Mouse (Mus musculus) cortical plate, adult 2 months (tissue): ENCODE measurements at regions not wholly inside any gene's neighbourhood (a gene's known extent, or its start where the extent isn't known, plus 50 kb on each side); places are given as distances from the start of the nearest gene placed in this dataset.

Source experiments
- CTCF ChIP-seq: fragments of 200-500 bp; IDR thresholded peaks from 2 replicates; pipeline ENCODE4 v1.5.1; 2011; ENCODE audit warnings: mild to moderate bottlenecking, control low read depth, low read length; ENCODE audit not compliant: insufficient read depth; ENCODE audit errors: extremely low read depth
- POLR2A ChIP-seq: fragments of 200-500 bp; IDR thresholded peaks from 2 replicates; pipeline ENCODE4 v1.6.1; 2011; ENCODE audit warnings: mild to moderate bottlenecking, low read length, control low read depth; ENCODE audit not compliant: insufficient read depth; ENCODE audit errors: extremely low read depth

GRCm38 (mm10) chr15:17641218-17641617, 912.7 kb downstream of the Cdh9 start:
- TF ChIP-seq POLR2A (no peak), CTCF (no peak)
